Mouse (Mus musculus) liver, embryonic 13.5 days (tissue): ENCODE measurements at regions not wholly inside any gene's neighbourhood (a gene's known extent, or its start where the extent isn't known, plus 50 kb on each side); places are given as distances from the start of the nearest gene placed in this dataset.

ENCODE experiments used
- ATAC-seq: fragments of 200-750 bp; cut with Nextera tagmentation; 2 replicates; pipeline ENCODE4 v1.8.0; 2017; ENCODE audit warnings: low read depth, mild to moderate bottlenecking, moderate number of reproducible peaks, moderate library complexity
- DNase-seq: peaks from one replicate; pipeline ENCODE4 v3.0.0; 2022
- H3K27ac ChIP-seq: fragments of 300-500 bp; sonication (generic); 2 replicates; pipeline ENCODE4 v1.5.1; 2015; ENCODE audit warnings: moderate library complexity, mild to moderate bottlenecking, inconsistent platforms
- H3K27me3 ChIP-seq: fragments of 300-500 bp; sonication (generic); 2 replicates; pipeline ENCODE4 v1.6.1; 2015; ENCODE audit warnings: mild to moderate bottlenecking, inconsistent platforms
- H3K36me3 ChIP-seq: fragments of 300-500 bp; sonication (generic); 2 replicates; pipeline ENCODE4 v1.6.1; 2015; ENCODE audit warnings: mild to moderate bottlenecking, inconsistent platforms
- H3K4me1 ChIP-seq: fragments of 300-500 bp; sonication (generic); replicated peaks from 2 replicates; pipeline ENCODE4 v1.6.1; 2015; ENCODE audit warnings: inconsistent platforms
- H3K4me2 ChIP-seq: fragments of 300-500 bp; sonication (generic); 2 replicates; pipeline ENCODE4 v1.6.1; 2015; ENCODE audit warnings: inconsistent platforms, mild to moderate bottlenecking, moderate library complexity
- H3K4me3 ChIP-seq: fragments of 300-500 bp; sonication (generic); replicated peaks from 2 replicates; pipeline ENCODE4 v1.5.1; 2015; ENCODE audit warnings: mild to moderate bottlenecking, inconsistent platforms
- H3K9ac ChIP-seq: fragments of 300-500 bp; sonication (generic); 2 replicates; pipeline ENCODE4 v1.6.1; 2015; ENCODE audit warnings: mild to moderate bottlenecking, inconsistent platforms
- H3K9me3 ChIP-seq: fragments of 300-500 bp; sonication (generic); replicated peaks from 2 replicates; pipeline ENCODE4 v1.6.1; 2016; ENCODE audit warnings: inconsistent platforms
- WGBS: fragments of 180-500 bp; shearing (Covaris S2); methylation state at CpG from one replicate; pipeline ENCODE4 v1.1.7; 2015; ENCODE audit not compliant: insufficient replicate concordance; 5-methylcytosine and 5-hydroxymethylcytosine counted together

DNA sequence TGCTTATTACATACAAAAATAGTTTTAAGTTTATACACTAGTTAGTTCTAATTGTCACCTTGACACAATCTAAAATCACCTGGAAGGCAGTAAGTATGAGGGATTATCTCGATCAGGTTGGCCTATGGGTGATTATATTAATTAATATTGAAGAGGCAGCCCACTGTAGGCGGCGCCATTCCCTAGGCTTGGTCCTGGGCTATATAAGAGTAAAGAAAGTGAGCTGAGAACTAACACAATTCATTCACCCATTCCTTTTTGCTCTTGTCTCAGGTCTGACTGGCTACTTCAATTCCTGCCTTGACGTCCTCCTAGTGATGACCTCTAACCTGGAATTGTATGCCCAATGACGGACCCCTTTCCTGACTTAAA is 163.6 kb upstream of the Tgfbr2 start:
- Histone ChIP-seq H3K9me3 (no peaks in the 10 kb centered on the region), H3K4me1 (peaks cover 47% of the 10 kb centered on the region), H3K4me2 (no peak overlapping the region), H3K27ac (no peak overlapping the region), H3K4me3 (no peak overlapping the region), H3K9ac (no peak overlapping the region), H3K27me3 (no peaks in the 10 kb centered on the region), H3K36me3 (no peaks in the 10 kb centered on the region)
- WGBS: 82% methylated on average over 5 of the region's 5 CpGs
- ATAC-seq (no peak), DNase-seq (no peak)

- Histone ChIP-seq H3K9ac (no peak overlapping the region), H3K4me3 (no peak overlapping the region), H3K4me1 (peaks cover 47% of the 10 kb centered on the region), H3K27ac (0 out of 2 replicates have a peak overlapping the region, but pooled peaks have one; percentile 9), H3K27me3 (no peaks in the 10 kb centered on the region), H3K36me3 (no peaks in the 10 kb centered on the region), H3K4me2 (no peak overlapping the region), H3K9me3 (no peaks in the 10 kb centered on the region)
- DNase-seq: peak; percentile 2
- WGBS: 30% methylated on average over 5 of the region's 5 CpGs
- ATAC-seq: peak; percentile 45; the same call in 1 of the 2 replicates
Measured at GRCm38 (mm10) chr9:116338093-116338728, 163.1 kb upstream of the Tgfbr2 start.

DNA sequence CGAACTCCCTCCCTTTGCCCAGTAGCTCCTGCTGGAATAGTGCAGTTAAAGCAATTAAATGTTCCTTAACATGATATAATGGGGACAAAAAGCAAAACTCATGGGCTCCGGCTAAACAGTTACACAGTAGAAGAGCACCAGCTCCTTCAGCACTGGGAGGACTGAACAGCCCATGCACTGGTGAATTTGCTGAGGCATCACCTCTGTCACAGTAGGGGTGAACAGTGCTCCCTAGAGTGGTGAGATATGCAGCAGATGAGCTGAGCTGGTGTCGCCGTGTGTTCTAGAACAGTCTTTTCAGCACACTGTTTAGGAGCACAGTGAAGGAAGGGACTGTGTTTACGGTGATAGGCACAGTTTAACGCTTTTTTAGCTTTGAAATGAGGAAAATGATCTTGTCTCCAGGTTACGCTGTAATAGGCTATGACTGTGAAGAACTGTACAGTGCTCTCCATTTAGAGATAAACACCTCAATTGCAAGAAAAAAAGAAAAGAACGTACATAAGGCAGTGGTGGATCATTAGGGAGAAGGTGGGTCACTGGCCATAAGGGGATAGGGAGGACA is 162.4 kb upstream of the Tgfbr2 start:
- H3K4me1 ChIP-seq: peaks cover 44% of the 10 kb centered on the region
- DNase-seq (no peak), ATAC-seq (peak; percentile 52; the same call in 1 of the 2 replicates)
- no peaks in the 10 kb centered on the region for H3K9me3 ChIP-seq
- H3K27ac ChIP-seq: 0 out of 2 replicates have a peak overlapping the region, but pooled peaks have one; percentile 9
- 56% methylated on average over 8 of the region's 8 CpGs for WGBS
- no peak overlapping the region for H3K4me2 ChIP-seq
- H3K9ac ChIP-seq: no peak overlapping the region
- H3K4me3 ChIP-seq: no peak overlapping the region
- H3K36me3 ChIP-seq: no peaks in the 10 kb centered on the region
- no peaks in the 10 kb centered on the region for H3K27me3 ChIP-seq

- Histone ChIP-seq H3K27ac (no peak overlapping the region), H3K4me1 (peaks cover 38% of the 10 kb centered on the region), H3K9ac (no peak overlapping the region), H3K9me3 (no peaks in the 10 kb centered on the region), H3K27me3 (no peaks in the 10 kb centered on the region), H3K4me3 (no peak overlapping the region), H3K36me3 (no peaks in the 10 kb centered on the region), H3K4me2 (peak overlapping the region; percentile 26)
- ATAC-seq (peak; percentile 88), DNase-seq (peak; percentile 47)
- WGBS: 36% methylated on average over 11 of the region's 11 CpGs
Measured at GRCm38 (mm10) chr9:116335561-116336478, 160.7 kb upstream of the Tgfbr2 start.

- no peak overlapping the region for H3K4me3 ChIP-seq
- peaks cover 38% of the 10 kb centered on the region for H3K4me1 ChIP-seq
- no peak for DNase-seq
- no peaks in the 10 kb centered on the region for H3K27me3 ChIP-seq
- ATAC-seq: no peak
- 59% methylated on average over 6 of the region's 6 CpGs for WGBS
- no peak overlapping the region for H3K27ac ChIP-seq
- H3K9me3 ChIP-seq: no peaks in the 10 kb centered on the region
- H3K9ac ChIP-seq: no peak overlapping the region
- no peak overlapping the region for H3K4me2 ChIP-seq
- H3K36me3 ChIP-seq: no peaks in the 10 kb centered on the region
Measured at GRCm38 (mm10) chr9:116333956-116334463, 158.8 kb upstream of the Tgfbr2 start.

GRCm38 (mm10) chr9:116332485-116333118 is 157.4 kb upstream of the Tgfbr2 start:
- no peak overlapping the region for H3K27ac ChIP-seq
- no peaks in the 10 kb centered on the region for H3K9me3 ChIP-seq
- H3K4me3 ChIP-seq: no peak overlapping the region
- no peak overlapping the region for H3K9ac ChIP-seq
- peaks cover 28% of the 10 kb centered on the region for H3K4me1 ChIP-seq
- H3K27me3 ChIP-seq: no peaks in the 10 kb centered on the region
- H3K4me2 ChIP-seq: no peak overlapping the region
- ATAC-seq (no peak), DNase-seq (no peak)
- 76% methylated on average over 5 of the region's 5 CpGs for WGBS
- no peaks in the 10 kb centered on the region for H3K36me3 ChIP-seq

DNA sequence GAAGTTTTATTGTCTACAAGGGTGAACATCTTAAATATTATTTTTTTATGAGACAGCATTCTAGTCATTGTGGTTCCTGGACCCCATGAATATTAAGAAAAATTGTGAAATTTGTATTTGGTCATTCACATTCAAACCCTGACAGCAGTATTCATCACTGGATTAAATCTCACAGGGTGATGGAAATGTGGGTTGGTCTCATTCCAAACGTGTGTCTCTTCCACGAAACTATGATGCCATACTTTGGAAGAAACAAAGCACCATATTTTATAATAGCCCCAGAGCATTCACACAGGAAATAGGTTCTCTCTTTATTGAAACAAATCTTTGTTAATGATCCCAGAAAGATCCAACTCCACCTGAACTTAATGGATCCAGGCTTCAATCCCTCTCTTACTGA is 156.2 kb upstream of the Tgfbr2 start:
- whole genome bisulfite sequencing: 53% methylated on average over 2 of the region's 2 CpGs

DNA sequence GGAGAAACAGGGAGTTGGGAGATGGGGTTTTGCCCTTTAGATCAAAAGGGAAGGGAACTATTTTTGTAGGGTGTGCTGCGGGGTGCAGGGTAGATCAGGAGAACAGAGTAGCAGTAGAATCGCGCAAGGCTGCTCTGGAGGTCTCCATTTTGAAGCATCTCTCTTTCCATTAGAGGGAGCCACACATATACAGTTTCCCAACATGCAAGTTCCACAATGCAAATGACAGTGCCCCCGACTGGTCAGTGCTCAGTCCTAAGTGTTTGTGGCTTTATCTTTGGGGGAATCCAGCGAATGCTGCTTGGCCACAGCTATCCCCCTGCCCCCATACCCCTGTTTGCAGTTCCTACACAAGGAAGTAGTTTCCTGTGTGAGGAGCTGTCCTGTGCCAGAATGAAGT is 155.6 kb upstream of the Tgfbr2 start:
- no peaks in the 10 kb centered on the region for H3K27me3 ChIP-seq
- no peak overlapping the region for H3K27ac ChIP-seq
- peaks cover 11% of the 10 kb centered on the region for H3K4me1 ChIP-seq
- no peaks in the 10 kb centered on the region for H3K36me3 ChIP-seq
- no peak for ATAC-seq
- no peaks in the 10 kb centered on the region for H3K9me3 ChIP-seq
- H3K4me2 ChIP-seq: no peak overlapping the region
- H3K9ac ChIP-seq: no peak overlapping the region
- DNase-seq: no peak
- H3K4me3 ChIP-seq: no peak overlapping the region
- WGBS: 35% methylated on average over 5 of the region's 5 CpGs

More for the DNA sequence above, 156.2 kb upstream of the Tgfbr2 start:
- no peak for DNase-seq
- Histone ChIP-seq H3K9ac (no peak overlapping the region), H3K27ac (no peak overlapping the region), H3K4me2 (no peak overlapping the region), H3K9me3 (no peaks in the 10 kb centered on the region), H3K4me3 (no peak overlapping the region), H3K27me3 (no peaks in the 10 kb centered on the region), H3K36me3 (no peaks in the 10 kb centered on the region), H3K4me1 (peaks cover 17% of the 10 kb centered on the region)
- ATAC-seq: no peak

GRCm38 (mm10) chr9:116329147-116329546 is 154.0 kb upstream of the Tgfbr2 start:
- DNase-seq: no peak

DNA sequence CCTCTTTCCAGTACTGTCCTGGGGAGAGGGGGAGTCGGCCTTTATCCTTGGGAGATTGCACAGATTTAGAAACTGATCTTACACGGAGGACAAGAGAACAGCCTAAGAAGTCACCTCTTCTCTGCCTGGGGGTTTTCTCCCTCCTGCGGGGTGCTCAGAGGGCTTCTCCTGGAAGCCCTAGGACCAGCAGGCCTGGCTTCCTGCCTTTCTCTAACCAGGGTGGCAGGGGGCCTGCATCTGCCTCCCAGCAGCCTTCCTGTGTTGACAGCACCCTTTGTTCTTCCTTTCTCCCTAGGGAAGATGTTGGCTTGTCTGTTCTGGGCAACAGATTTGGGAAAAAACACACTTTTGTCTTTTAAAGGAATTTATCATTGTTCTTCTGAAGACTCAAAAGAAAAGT is 153.0 kb upstream of the Tgfbr2 start:
- ATAC-seq: no peak
- Histone ChIP-seq H3K4me2 (no peak overlapping the region), H3K27me3 (no peaks in the 10 kb centered on the region), H3K9me3 (no peaks in the 10 kb centered on the region), H3K9ac (no peak overlapping the region), H3K4me3 (no peak overlapping the region), H3K27ac (no peak overlapping the region), H3K4me1 (no peaks in the 10 kb centered on the region), H3K36me3 (no peaks in the 10 kb centered on the region)
- WGBS: 27% methylated on average over 3 of the region's 3 CpGs
- no peak for DNase-seq

More at GRCm38 (mm10) chr9:116329147-116329546, 154.0 kb upstream of the Tgfbr2 start:
- H3K4me1 ChIP-seq: 0 out of 2 replicates have a peak, but pooled peaks cover 2% of the 10 kb centered on the region
- WGBS: 37% methylated on average over 5 of the region's 5 CpGs
- no peak for ATAC-seq
- no peaks in the 10 kb centered on the region for H3K36me3 ChIP-seq
- H3K4me3 ChIP-seq: no peak overlapping the region
- H3K27me3 ChIP-seq: no peaks in the 10 kb centered on the region
- H3K9me3 ChIP-seq: no peaks in the 10 kb centered on the region
- no peak overlapping the region for H3K4me2 ChIP-seq
- H3K9ac ChIP-seq: no peak overlapping the region
- H3K27ac ChIP-seq: no peak overlapping the region

DNA sequence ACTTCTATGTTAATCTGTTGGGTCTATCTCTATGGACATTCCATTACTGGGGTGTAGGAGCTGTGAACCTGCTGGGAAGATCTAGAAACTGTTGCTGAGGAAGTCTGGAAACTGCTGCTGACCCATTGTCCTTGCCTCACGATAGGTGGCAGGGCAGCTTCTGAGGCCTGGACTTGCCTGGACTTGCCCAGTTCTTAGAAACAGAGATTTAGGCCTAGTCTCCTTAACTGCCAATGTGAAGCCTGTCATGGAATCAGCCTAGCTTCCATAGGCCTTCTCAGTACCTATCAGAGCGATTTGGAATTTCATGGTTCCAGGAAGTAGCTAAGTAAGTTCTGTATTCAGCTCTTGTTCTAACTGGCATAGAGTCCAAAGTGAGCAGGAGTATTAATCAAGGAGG is 151.9 kb upstream of the Tgfbr2 start:
- no peaks in the 10 kb centered on the region for H3K36me3 ChIP-seq
- no peaks in the 10 kb centered on the region for H3K9me3 ChIP-seq
- H3K4me3 ChIP-seq: no peak overlapping the region
- no peak overlapping the region for H3K9ac ChIP-seq
- no peaks in the 10 kb centered on the region for H3K27me3 ChIP-seq
- H3K4me1 ChIP-seq: no peaks in the 10 kb centered on the region
- no peak overlapping the region for H3K4me2 ChIP-seq
- ATAC-seq (no peak), DNase-seq (no peak)
- WGBS: 69% methylated on average over 2 of the region's 2 CpGs
- H3K27ac ChIP-seq: no peak overlapping the region
